In the genomic region with DNA sequence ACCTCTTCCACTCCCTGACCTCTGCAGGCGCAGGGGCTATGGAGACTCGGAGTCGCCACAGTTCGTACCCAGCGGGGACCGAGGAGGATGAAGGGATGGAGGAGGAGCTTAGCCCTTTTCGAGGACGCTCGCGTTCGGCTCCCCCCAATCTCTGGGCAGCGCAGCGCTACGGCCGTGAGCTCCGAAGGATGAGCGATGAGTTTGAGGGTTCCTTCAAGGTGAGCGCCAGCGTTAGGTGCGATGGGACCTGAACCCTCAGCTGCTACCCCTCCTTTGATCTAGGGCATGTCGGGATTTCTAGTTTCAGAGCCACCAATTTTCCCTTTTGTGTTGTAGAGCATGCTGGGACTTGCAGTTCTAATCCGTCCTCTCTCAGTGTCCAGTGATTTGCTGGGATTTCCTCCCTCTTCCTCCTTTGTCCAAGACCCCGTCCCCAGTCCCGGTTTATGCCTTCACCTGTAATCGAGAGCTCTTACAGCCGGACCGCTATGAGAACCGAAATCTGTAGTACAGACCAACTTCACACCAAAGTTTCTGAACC, we compare ENCODE assay signal across 8 mouse cellular contexts. TPM values are rescaled to one million over a fixed set of nuclear protein-coding genes. Genes with fewer than 3 reads are reported as not detected.
DNase-seq lines count a peak whose midpoint lies in the region; ATAC-seq and TF ChIP-seq lines count a peak whose summit lies in the region.

No protein-coding gene starts in this region.

- H3K4me1 ChIP-seq in forebrain, postnatal 0 days (ENCODE audit: insufficient read depth), result peaks cover 12% of the 10 kb centered on the region; the same call in 1 of the 2 replicates
- H3K4me1 ChIP-seq in stomach, embryonic 15.5 days, result peaks cover 18% of the 10 kb centered on the region

- peaks cover 14% of the 10 kb centered on the region; the same call in 1 of the 2 replicates for H3K36me3 ChIP-seq in forebrain, postnatal 0 days (ENCODE audit: insufficient read depth)
- peaks cover 14% of the 10 kb centered on the region for H3K36me3 ChIP-seq in stomach, embryonic 15.5 days

- no peaks in the 10 kb centered on the region for H3K27me3 ChIP-seq in forebrain, postnatal 0 days (ENCODE audit: insufficient read depth, low read length)
- no peaks in the 10 kb centered on the region for H3K27me3 ChIP-seq in stomach, embryonic 15.5 days (replicated peaks)

- peak; percentile 60 for ATAC-seq in forebrain, postnatal 0 days
- ATAC-seq in inflammation-experienced regulatory T-cells, adult 6 months, result peak; percentile 36
- peak; percentile 18; the same call in 1 of the 2 replicates for ATAC-seq in megakaryocyte-erythroid progenitor cell, adult 5-6 weeks (replicated peaks; ENCODE audit: low FRiP score, low TSS enrichment, poor library complexity, severe bottlenecking)
- ATAC-seq in stomach, embryonic 15.5 days (ENCODE audit: insufficient read depth, low FRiP score, low read depth), result peak; percentile 15; the same call in 1 of the 2 replicates

- H3K4me3 ChIP-seq in gastrocnemius, adult 2 months, result peak overlapping the region; percentile 82
- H3K4me3 ChIP-seq in forebrain, postnatal 0 days (ENCODE audit: low read depth, low read length), result peak overlapping the region; percentile 46
- H3K4me3 ChIP-seq in stomach, embryonic 15.5 days (replicated peaks), result peak overlapping the region; percentile 59

- TF ChIP-seq CTCF in gastrocnemius, adult 2 months (IDR thresholded peaks at IDR 0.05), result no peak
- TF ChIP-seq CTCF in forebrain, postnatal 0 days (IDR thresholded peaks at IDR 0.05; ENCODE audit: low read depth), result no peak

- peak overlapping the region; percentile 62 for H3K9ac ChIP-seq in forebrain, postnatal 0 days
- H3K9ac ChIP-seq in stomach, embryonic 15.5 days, result peak overlapping the region; percentile 75

- peak overlapping the region; percentile 92 for H3K4me2 ChIP-seq in forebrain, postnatal 0 days (ENCODE audit: low read depth)
- H3K4me2 ChIP-seq in stomach, embryonic 15.5 days, result peak overlapping the region; percentile 78

- intact Hi-C loops in gastrocnemius, adult 2 months (cut with DNase I), result loop anchor here (1.0 kb wide), 1 partner anchor 8 kb away; a partner anchor contains a TSS
- intact Hi-C loops in gastrocnemius, postnatal 14 days (cut with DNase I; ENCODE audit: low total_unique reads), result no loop called here
- intact Hi-C loops in left cerebral cortex, postnatal 4 days (cut with DNase I), result no loop called here

- WGBS in forebrain, postnatal 0 days, result 2% methylated on average over 28 of the region's 28 CpGs
- under 1% methylated on average over 28 of the region's 28 CpGs for WGBS in stomach, embryonic 15.5 days

- DNase-seq in gastrocnemius, adult 2 months, result peak; percentile 54
- no peak for DNase-seq in gastrocnemius, postnatal 14 days
- peak; percentile 56 for DNase-seq in cerebellum, adult 11 months
- peak; percentile 78 for DNase-seq in forebrain, postnatal 0 days
- DNase-seq in left cerebral cortex, postnatal 4 days, result peak; percentile 43

- no peaks in the 10 kb centered on the region for H3K9me3 ChIP-seq in forebrain, postnatal 0 days (ENCODE audit: low read length)
- no peaks in the 10 kb centered on the region for H3K9me3 ChIP-seq in stomach, embryonic 15.5 days

- peak overlapping the region; percentile 100 for H3K27ac ChIP-seq in gastrocnemius, adult 2 months
- H3K27ac ChIP-seq in forebrain, postnatal 0 days (ENCODE audit: low read depth, low read length), result peak overlapping the region; percentile 79
- peak overlapping the region; percentile 97 for H3K27ac ChIP-seq in stomach, embryonic 15.5 days

RNA-seq across cellular contexts. Expression of a gene that starts 8.4 kb away (rescaled TPM):
- 10 to 100 TPM in 1 of 2 experiments, 1 to 10 TPM in 1; 8.2 to 13.8 TPM for total RNA-seq in gastrocnemius, adult 2 months (2021)
- total RNA-seq in gastrocnemius, postnatal 14 days (2021), result 1 to 10 TPM; 8.9 to 9.9 TPM
- total RNA-seq in forebrain, postnatal 0 days (2014; rRNA removed), result 65.4 and 75.2 TPM in 2 replicates
- 68.5 and 77.6 TPM in 2 replicates for polyA plus RNA-seq in forebrain, postnatal 0 days (2015; fragmentation: Nextera tagmentation; extraction: Ambion mirVana)
- polyA plus RNA-seq in inflammation-experienced regulatory T-cells, adult 6 months (2017; shearing (Covaris generic)), result 10 to 100 TPM in 1 of 3 experiments, 1 to 10 TPM in 2; 4.6 to 13.0 (median 9.1) TPM
- total RNA-seq in left cerebral cortex, postnatal 4 days (2021), result 10 to 100 TPM; 56.8 to 63.6 TPM
- total RNA-seq in megakaryocyte-erythroid progenitor cell, adult 5-6 weeks (2014; fragmentation: Nextera tagmentation), result 8.0 and 16.1 TPM in 2 replicates
- total RNA-seq in megakaryocyte-erythroid progenitor cell, adult 5-6 weeks (2017), result 7.0 and 15.7 TPM in 2 replicates
- polyA plus RNA-seq in stomach, embryonic 15.5 days (2015; fragmentation: Nextera tagmentation; extraction: Ambion mirVana), result 26.7 and 29.9 TPM in 2 replicates

RNA-seq across cellular contexts. Expression of a gene that starts 9.0 kb away (rescaled TPM):
- total RNA-seq in gastrocnemius, adult 2 months (2021), result 10 to 100 TPM; 10.8 to 14.4 TPM
- total RNA-seq in gastrocnemius, postnatal 14 days (2021), result 10 to 100 TPM; 14.2 to 14.6 TPM
- total RNA-seq in forebrain, postnatal 0 days (2014; rRNA removed), result 56.5 and 94.9 TPM in 2 replicates
- polyA plus RNA-seq in forebrain, postnatal 0 days (2015; fragmentation: Nextera tagmentation; extraction: Ambion mirVana), result 95.3 and 111 TPM in 2 replicates
- polyA plus RNA-seq in inflammation-experienced regulatory T-cells, adult 6 months (2017; shearing (Covaris generic)), result 10 to 100 TPM; 42.9 to 55.0 (median 47.6) TPM
- 10 to 100 TPM; 46.2 to 47.1 TPM for total RNA-seq in left cerebral cortex, postnatal 4 days (2021)
- total RNA-seq in megakaryocyte-erythroid progenitor cell, adult 5-6 weeks (2014; fragmentation: Nextera tagmentation), result 17.5 and 20.6 TPM in 2 replicates
- total RNA-seq in megakaryocyte-erythroid progenitor cell, adult 5-6 weeks (2017), result 29.0 and 39.2 TPM in 2 replicates
- polyA plus RNA-seq in stomach, embryonic 15.5 days (2015; fragmentation: Nextera tagmentation; extraction: Ambion mirVana), result 71.6 and 75.8 TPM in 2 replicates

RNA-seq across cellular contexts. Expression of a gene that starts 16.4 kb away (rescaled TPM):
- not detected for total RNA-seq in gastrocnemius, adult 2 months (2021)
- not detected for total RNA-seq in gastrocnemius, postnatal 14 days (2021)
- total RNA-seq in forebrain, postnatal 0 days (2014; rRNA removed), result 8.8 and 12.7 TPM in 2 replicates
- 8.6 and 8.7 TPM in 2 replicates for polyA plus RNA-seq in forebrain, postnatal 0 days (2015; fragmentation: Nextera tagmentation; extraction: Ambion mirVana)
- polyA plus RNA-seq in inflammation-experienced regulatory T-cells, adult 6 months (2017; shearing (Covaris generic)), result not detected
- total RNA-seq in left cerebral cortex, postnatal 4 days (2021), result 10 to 100 TPM; 13.8 to 15.5 TPM
- total RNA-seq in megakaryocyte-erythroid progenitor cell, adult 5-6 weeks (2014; fragmentation: Nextera tagmentation), result not detected in 2 replicates
- not detected in 2 replicates for total RNA-seq in megakaryocyte-erythroid progenitor cell, adult 5-6 weeks (2017)
- 0.67 and 0.86 TPM in 2 replicates for polyA plus RNA-seq in stomach, embryonic 15.5 days (2015; fragmentation: Nextera tagmentation; extraction: Ambion mirVana)

RNA-seq across cellular contexts. Expression of a gene that starts 24.1 kb away (rescaled TPM):
- 100 to 1,000 TPM; 121 to 127 TPM for total RNA-seq in gastrocnemius, adult 2 months (2021)
- 100 to 1,000 TPM; 139 to 184 TPM for total RNA-seq in gastrocnemius, postnatal 14 days (2021)
- 226 and 269 TPM in 2 replicates for total RNA-seq in forebrain, postnatal 0 days (2014; rRNA removed)
- 201 and 269 TPM in 2 replicates for polyA plus RNA-seq in forebrain, postnatal 0 days (2015; fragmentation: Nextera tagmentation; extraction: Ambion mirVana)
- 10 to 100 TPM; 18.2 to 35.2 (median 29.7) TPM for polyA plus RNA-seq in inflammation-experienced regulatory T-cells, adult 6 months (2017; shearing (Covaris generic))
- total RNA-seq in left cerebral cortex, postnatal 4 days (2021), result 100 to 1,000 TPM; 335 to 369 TPM
- total RNA-seq in megakaryocyte-erythroid progenitor cell, adult 5-6 weeks (2014; fragmentation: Nextera tagmentation), result 316 and 412 TPM in 2 replicates
- 174 and 192 TPM in 2 replicates for total RNA-seq in megakaryocyte-erythroid progenitor cell, adult 5-6 weeks (2017)
- polyA plus RNA-seq in stomach, embryonic 15.5 days (2015; fragmentation: Nextera tagmentation; extraction: Ambion mirVana), result 165 and 184 TPM in 2 replicates

RNA-seq across cellular contexts. Expression of a gene that starts 25.5 kb away (rescaled TPM):
- not detected for total RNA-seq in gastrocnemius, adult 2 months (2021)
- total RNA-seq in gastrocnemius, postnatal 14 days (2021), result not detected
- 0.71 and 1.6 TPM in 2 replicates for total RNA-seq in forebrain, postnatal 0 days (2014; rRNA removed)
- 1.2 and 2.4 TPM in 2 replicates for polyA plus RNA-seq in forebrain, postnatal 0 days (2015; fragmentation: Nextera tagmentation; extraction: Ambion mirVana)
- under 1 TPM in 1 of 3 experiments, not detected in 2; 0.59 TPM for polyA plus RNA-seq in inflammation-experienced regulatory T-cells, adult 6 months (2017; shearing (Covaris generic))
- 10 to 100 TPM in 1 of 2 experiments, 1 to 10 TPM in 1; 6.2 to 11.1 TPM for total RNA-seq in left cerebral cortex, postnatal 4 days (2021)
- total RNA-seq in megakaryocyte-erythroid progenitor cell, adult 5-6 weeks (2014; fragmentation: Nextera tagmentation), result not detected in 2 replicates
- not detected in 2 replicates for total RNA-seq in megakaryocyte-erythroid progenitor cell, adult 5-6 weeks (2017)
- 1.6 TPM in 2 replicates for polyA plus RNA-seq in stomach, embryonic 15.5 days (2015; fragmentation: Nextera tagmentation; extraction: Ambion mirVana)
